Mouse (Mus musculus): Measurements from ENCODE around the gene Ms4a3.

Gene Ms4a3

GRCm38 (mm10) chr19:11589205-11589604 lies 51.4 kb downstream of the Ms4a3 start:
- DNase-seq (ENCODE audit: low read depth): no peak

Data from c-Kit-positive CD71-negative TER-119-negative erythroid progenitor cells, embryonic 14.5 days (primary cell).